Mouse (Mus musculus): Measurements from ENCODE around the gene Scpep1. TPM values are rescaled to one million over a fixed set of nuclear protein-coding genes. Genes with fewer than 3 reads are reported as not detected.
"Not testable (repeated sequence)": the region's sequence is repeated elsewhere in the genome, so short reads cannot be mapped to it uniquely, and the experiment has no call there.

The Scpep1 gene
- polyA plus RNA-seq (2016; fragmentation: Nextera tagmentation; extraction: Ambion mirVana): 34.1 and 37.6 TPM in 2 replicates

DNA sequence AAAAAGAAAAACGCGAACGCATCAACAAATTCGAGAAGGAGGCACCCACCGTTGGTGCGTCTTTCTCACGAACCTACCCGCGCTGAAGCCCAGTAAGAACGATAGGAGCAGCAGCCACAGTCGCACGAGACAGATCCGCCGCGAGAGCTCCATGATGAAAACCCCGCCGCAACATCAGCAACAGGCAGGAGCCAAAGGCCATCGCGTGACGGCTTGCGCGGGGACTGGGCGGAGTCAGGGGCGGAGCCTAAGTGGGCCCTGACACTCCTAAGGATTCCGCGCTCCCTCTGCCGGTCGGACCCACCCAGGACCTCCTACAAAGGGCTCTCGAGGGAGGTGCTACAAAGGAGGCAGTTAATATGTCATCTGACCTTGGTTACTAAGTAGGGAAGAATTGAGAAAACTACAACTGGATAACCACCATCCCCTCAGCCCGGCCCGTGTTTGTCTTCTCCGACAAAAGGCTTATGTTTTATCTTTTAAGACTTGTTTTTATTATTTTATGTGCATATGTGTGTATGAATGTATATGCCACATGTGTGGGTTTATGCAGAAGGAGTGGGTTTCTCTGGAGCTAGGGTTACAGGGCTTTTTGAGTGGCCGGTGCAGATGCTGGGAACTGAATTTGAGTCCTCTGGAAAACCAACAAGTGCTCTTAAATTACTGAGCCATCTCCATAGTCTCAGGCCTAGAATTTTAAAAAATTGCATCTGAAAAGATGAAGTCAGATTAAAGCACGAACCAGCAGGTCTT, at the start of gene Scpep1:
TSS of gene Scpep1 (minus strand) at position 249 of the 753 bp plus-strand sequence.
- H3K4me2 ChIP-seq (replicated peaks): peak within 1 kb of the TSS; percentile 61
- H3K27me3 ChIP-seq (replicated peaks): no peaks in the 10 kb centered on the region
- peak; percentile 95 for ATAC-seq (ENCODE audit: low FRiP score, low read depth)
- peak within 1 kb of the TSS; percentile 41 for H3K4me3 ChIP-seq
- peak within 1 kb of the TSS; percentile 44; the same call in 1 of the 2 replicates for H3K9ac ChIP-seq
- H3K27ac ChIP-seq: no peak within 1 kb of the TSS
- WGBS: 5% methylated on average over 34 of the region's 34 CpGs
- H3K36me3 ChIP-seq: no peaks in the 10 kb centered on the region; the same call in 1 of the 2 replicates
- H3K9me3 ChIP-seq: no peaks in the 10 kb centered on the region
- no peaks in the 10 kb centered on the region for H3K4me1 ChIP-seq

DNA sequence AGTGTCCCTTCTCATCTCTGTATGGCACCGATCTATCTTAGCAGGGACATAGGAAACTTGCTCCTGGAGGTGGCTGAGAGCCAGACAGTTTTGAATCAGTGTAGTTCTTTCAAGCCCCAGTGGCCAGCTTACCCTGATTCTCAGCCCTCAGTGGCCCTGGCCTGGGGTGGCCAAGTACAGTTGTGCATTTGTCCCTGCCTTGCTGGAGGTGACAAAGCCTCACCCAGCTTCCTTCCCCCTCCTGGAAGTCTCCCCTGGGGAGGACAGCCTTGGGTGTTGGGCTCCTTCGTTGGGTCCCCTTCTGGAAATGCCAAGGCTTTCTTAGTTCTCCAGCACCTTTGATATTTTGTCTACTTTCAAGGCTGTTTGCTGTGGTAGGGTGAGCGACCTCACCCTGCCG, 48.5 kb upstream of the Scpep1 start:
- Histone ChIP-seq H3K36me3 (no peaks in the 10 kb centered on the region), H3K27ac (no peak overlapping the region), H3K4me2 (replicated peaks) (no peak overlapping the region), H3K4me1 (peaks cover 8% of the 10 kb centered on the region; the same call in 1 of the 2 replicates), H3K27me3 (replicated peaks) (peaks cover 18% of the 10 kb centered on the region), H3K4me3 (no peak overlapping the region), H3K9me3 (no peaks in the 10 kb centered on the region), H3K9ac (no peak overlapping the region)
- ATAC-seq (ENCODE audit: low FRiP score, low read depth): no peak
- WGBS: 82% methylated on average over 4 of the region's 4 CpGs

DNA sequence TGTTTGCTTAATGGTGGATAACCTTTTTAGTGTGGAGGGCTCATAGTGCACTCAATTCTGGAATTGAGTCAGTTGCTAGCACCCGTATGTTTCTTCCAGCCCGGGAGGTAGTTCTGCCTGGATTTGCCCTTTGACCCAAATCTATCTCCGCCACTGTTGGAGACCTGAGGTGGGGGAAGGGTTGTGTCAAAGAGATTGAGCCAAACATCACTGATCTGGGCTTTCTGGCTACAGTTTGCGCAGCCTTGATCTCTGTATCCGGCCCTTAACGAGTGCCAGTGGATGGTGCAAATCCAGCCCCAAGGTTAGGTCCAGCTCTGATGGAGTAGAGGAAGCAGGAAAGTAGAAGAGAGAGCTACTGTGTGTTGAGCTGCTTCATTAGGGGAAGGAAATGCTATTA, 47.8 kb upstream of the Scpep1 start:
- WGBS: 68% methylated on average over 6 of the region's 6 CpGs
- Histone ChIP-seq H3K9ac (no peak overlapping the region), H3K9me3 (no peaks in the 10 kb centered on the region), H3K27ac (no peak overlapping the region), H3K4me1 (peaks cover 8% of the 10 kb centered on the region; the same call in 1 of the 2 replicates), H3K4me2 (replicated peaks) (no peak overlapping the region; the same call in 1 of the 2 replicates), H3K36me3 (no peaks in the 10 kb centered on the region), H3K27me3 (replicated peaks) (peaks cover 24% of the 10 kb centered on the region), H3K4me3 (no peak overlapping the region)
- no peak for ATAC-seq (ENCODE audit: low FRiP score, low read depth)

DNA sequence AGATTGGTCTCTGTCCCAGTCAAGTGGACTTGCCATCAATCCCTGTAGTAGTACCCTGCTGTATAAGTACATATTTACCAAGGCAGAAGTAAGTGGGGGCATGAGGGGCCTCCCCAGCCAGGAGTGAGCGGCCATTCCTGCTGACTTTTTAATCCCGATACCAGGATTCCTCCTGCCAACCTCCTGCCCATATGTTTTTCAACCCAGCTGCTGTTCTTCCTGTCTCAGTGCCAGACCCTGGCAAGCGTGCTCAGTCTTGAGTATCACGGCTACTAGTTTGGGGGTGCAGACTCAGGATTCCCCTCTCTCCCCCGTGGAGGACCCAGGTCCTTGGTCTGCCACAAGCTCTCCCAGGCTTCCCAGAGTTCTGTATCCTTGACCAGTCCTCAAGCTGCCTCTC, 47.4 kb upstream of the Scpep1 start:
- no peak for ATAC-seq (ENCODE audit: low FRiP score, low read depth)
- H3K4me2 ChIP-seq (replicated peaks): no peak overlapping the region; the same call in 1 of the 2 replicates
- 80% methylated on average over 5 of the region's 5 CpGs for WGBS

DNA sequence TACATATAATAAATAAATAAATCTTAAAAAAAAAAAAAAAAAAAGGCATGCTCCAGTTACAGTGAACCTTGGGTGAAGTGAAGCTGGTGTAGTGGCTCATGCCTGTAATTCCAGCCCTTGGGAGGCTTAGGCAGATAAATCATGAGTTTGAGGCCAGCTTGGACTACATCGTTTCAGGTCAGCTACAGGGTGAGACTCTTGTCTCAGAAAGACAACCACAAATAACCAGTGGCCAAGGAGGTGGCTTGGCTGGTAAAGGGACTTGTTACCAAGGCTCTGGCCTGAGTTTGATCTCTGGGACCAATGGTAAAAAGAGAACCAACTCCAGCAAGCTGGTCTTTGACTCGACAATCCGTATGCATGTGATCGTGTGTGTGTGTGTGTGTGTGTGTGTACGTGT, 46.8 kb upstream of the Scpep1 start:
- Histone ChIP-seq H3K9ac (no peak overlapping the region), H3K36me3 (no peaks in the 10 kb centered on the region), H3K4me3 (no peak overlapping the region), H3K9me3 (no peaks in the 10 kb centered on the region), H3K4me1 (peaks cover 8% of the 10 kb centered on the region; the same call in 1 of the 2 replicates), H3K4me2 (replicated peaks) (no peak overlapping the region), H3K27ac (no peak overlapping the region), H3K27me3 (replicated peaks) (peaks cover 25% of the 10 kb centered on the region)
- no peak for ATAC-seq (ENCODE audit: low FRiP score, low read depth)
- WGBS: 90% methylated on average over 5 of the region's 5 CpGs

More for the DNA sequence above, 47.4 kb upstream of the Scpep1 start:
- H3K9me3 ChIP-seq: no peaks in the 10 kb centered on the region
- no peak overlapping the region for H3K9ac ChIP-seq
- H3K27ac ChIP-seq: no peak overlapping the region
- peaks cover 25% of the 10 kb centered on the region for H3K27me3 ChIP-seq (replicated peaks)
- H3K4me1 ChIP-seq: peaks cover 8% of the 10 kb centered on the region; the same call in 1 of the 2 replicates
- H3K36me3 ChIP-seq: no peaks in the 10 kb centered on the region
- H3K4me3 ChIP-seq: no peak overlapping the region

DNA sequence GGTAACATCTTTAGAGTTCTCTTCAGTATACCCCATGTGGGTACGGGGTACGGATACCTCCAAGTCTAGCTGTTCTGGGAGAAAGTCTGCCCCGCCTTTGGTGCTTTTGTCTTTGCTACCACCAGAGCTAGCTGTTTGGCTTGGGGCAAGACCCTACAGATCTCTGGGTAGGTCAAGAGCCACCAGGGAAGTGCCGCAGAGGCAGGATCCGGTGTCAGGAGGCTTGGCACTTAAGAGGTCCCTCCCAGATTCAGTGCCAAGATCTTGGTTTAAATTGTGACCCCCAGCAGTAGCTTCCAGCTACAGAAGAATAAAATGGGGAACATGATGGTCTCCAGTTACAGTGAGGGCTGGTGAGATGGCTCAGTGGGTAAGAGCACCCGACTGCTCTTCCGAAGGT, 46.3 kb upstream of the Scpep1 start:
- peaks cover 8% of the 10 kb centered on the region; the same call in 1 of the 2 replicates for H3K4me1 ChIP-seq
- H3K4me3 ChIP-seq: no peak overlapping the region
- WGBS: 95% methylated on average over 7 of the region's 7 CpGs
- ATAC-seq (ENCODE audit: low FRiP score, low read depth): no peak
- no peak overlapping the region for H3K27ac ChIP-seq
- H3K9me3 ChIP-seq: no peaks in the 10 kb centered on the region
- no peak overlapping the region for H3K4me2 ChIP-seq (replicated peaks)
- H3K27me3 ChIP-seq (replicated peaks): peaks cover 25% of the 10 kb centered on the region
- no peaks in the 10 kb centered on the region for H3K36me3 ChIP-seq
- no peak overlapping the region for H3K9ac ChIP-seq

DNA sequence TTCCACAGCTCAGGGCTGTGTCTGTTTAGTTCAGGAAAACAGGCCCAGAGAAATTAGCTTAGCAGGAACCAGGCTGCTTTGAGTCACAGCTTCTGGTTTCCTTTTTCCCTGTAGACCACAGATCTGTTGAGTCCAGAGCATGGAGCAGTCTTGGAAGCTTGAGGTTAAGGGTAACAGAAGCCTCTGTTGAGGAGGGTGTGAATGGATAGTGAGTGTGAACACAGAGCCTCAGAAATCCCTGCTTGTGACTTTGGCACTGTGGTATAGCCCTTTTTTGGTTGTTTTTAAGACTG, 45.2 kb upstream of the Scpep1 start:
- Histone ChIP-seq H3K27me3 (replicated peaks) (peaks cover 25% of the 10 kb centered on the region), H3K9me3 (no peaks in the 10 kb centered on the region), H3K9ac (no peak overlapping the region), H3K4me2 (replicated peaks) (peak overlapping the region; percentile 61), H3K27ac (no peak overlapping the region), H3K4me3 (no peak overlapping the region), H3K36me3 (no peaks in the 10 kb centered on the region), H3K4me1 (peaks cover 8% of the 10 kb centered on the region; the same call in 1 of the 2 replicates)
- ATAC-seq (ENCODE audit: low FRiP score, low read depth): no peak

DNA sequence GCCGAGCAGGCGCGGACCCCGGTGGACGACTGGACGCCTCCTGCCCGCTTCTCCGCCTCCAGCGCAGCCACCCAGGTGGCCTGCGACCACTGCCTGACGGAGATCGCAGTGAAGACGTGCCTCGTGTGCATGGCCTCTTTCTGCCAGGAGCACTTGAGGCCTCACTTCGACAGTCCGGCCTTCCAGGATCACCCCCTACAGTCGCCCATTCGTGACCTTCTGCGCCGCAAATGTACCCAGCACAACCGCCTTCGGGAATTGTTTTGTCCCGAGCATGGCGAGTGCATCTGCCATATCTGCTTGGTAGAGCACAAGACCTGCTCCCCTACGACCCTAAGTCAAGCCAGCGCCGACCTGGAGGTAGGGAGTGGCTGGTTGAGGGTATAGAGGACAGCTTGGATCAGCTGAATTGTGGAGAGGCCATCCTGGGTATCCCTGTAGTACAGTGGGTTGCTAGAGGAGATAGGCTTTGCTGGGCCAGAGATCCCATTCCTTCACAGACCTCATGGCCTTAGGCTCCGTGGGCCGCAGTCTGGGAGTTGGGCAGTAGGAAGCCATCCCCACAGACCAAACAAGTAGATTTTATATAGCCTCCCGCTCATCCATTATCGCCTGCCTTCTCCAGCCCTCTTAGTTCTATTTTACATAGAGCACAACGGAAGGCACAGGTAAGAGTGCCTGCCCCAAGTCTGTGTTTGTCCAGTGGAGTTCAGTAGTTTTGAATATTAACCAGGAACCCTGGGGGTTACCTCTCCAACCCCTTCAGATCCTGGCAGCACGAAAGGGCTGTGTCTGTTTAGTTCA, 44.7 kb upstream of the Scpep1 start:
- 27% methylated on average over 33 of the region's 33 CpGs for WGBS
- Histone ChIP-seq H3K4me2 (replicated peaks) (peak overlapping the region; percentile 61), H3K27ac (no peak overlapping the region), H3K9me3 (no peaks in the 10 kb centered on the region), H3K27me3 (replicated peaks) (peaks cover 25% of the 10 kb centered on the region), H3K9ac (peak overlapping the region; percentile 35; the same call in 1 of the 2 replicates), H3K4me1 (peaks cover 8% of the 10 kb centered on the region; the same call in 1 of the 2 replicates), H3K4me3 (peak overlapping the region; percentile 37), H3K36me3 (no peaks in the 10 kb centered on the region)
- no peak for ATAC-seq (ENCODE audit: low FRiP score, low read depth)

DNA sequence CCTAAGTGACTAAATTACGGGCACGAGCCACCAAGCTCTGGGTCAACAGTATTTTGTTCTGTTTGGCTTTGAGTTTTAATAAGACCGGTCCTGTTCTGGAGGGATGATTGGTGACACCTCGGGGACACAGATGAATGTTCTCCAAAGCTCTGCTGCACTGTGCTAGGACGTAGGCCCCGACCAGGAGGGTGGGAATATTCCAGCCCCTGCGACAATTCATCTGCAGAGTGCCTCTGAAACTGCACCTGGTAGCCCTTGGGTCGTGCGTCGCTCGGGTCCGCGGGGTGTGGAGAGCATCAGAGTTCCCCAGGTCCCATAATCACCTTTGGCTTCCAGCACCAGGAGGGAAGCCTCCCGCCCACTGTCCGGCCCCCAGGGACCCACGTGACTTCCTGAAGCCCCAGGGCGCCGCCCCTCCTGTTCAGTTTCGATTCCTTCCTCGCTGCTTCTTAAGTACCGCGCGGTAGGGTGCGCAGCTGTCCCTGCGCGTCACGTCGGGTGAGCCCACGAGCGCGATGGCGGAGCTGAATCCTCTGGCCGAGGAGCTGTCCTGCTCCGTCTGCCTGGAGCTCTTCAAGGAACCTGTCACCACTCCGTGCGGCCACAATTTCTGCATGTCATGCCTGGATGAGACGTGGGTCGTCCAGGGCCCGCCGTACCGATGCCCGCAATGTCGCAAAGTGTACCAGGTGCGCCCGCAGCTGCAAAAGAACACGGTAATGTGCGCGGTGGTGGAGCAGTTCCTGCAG, 43.9 kb upstream of the Scpep1 start, which contains the start of gene Trim25:
TSS of gene Trim25 (plus strand) at position 403 of the 749 bp plus-strand sequence.
- H3K4me1 ChIP-seq: peaks cover 8% of the 10 kb centered on the region; the same call in 1 of the 2 replicates
- no peaks in the 10 kb centered on the region for H3K9me3 ChIP-seq
- WGBS: 2% methylated on average over 48 of the region's 48 CpGs
- no peaks in the 10 kb centered on the region for H3K36me3 ChIP-seq
- ATAC-seq (ENCODE audit: low FRiP score, low read depth): peak; percentile 50
- H3K27me3 ChIP-seq (replicated peaks): peaks cover 25% of the 10 kb centered on the region
- H3K4me2 ChIP-seq (replicated peaks): peak within 1 kb of the TSS; percentile 61
- peak within 1 kb of the TSS; percentile 35 for H3K9ac ChIP-seq
- H3K4me3 ChIP-seq: peak within 1 kb of the TSS; percentile 37
- no peak within 1 kb of the TSS for H3K27ac ChIP-seq

DNA sequence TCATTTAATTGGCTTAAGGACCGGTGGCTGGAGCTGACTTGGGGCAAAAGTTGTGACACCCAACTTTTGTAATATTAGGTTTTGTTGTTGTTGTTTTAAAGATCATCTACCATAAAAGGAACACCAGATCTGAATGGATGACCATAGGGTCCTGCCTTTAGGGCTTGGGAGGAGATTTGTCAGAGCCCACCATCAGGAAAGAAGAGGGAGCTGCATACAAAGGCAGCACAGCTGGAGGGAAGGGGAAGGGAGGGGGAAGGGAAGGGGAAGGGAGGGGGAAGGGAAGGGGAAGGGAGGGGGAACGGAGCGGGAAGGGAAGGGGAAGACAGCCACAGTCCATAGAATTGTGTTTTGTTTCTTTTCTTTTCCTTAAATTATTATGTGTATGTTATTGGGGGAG, 43.1 kb upstream of the Scpep1 start:
- no peak overlapping the region for H3K9ac ChIP-seq
- H3K36me3 ChIP-seq: no peaks in the 10 kb centered on the region
- ATAC-seq (ENCODE audit: low FRiP score, low read depth): no peak
- H3K4me2 ChIP-seq (replicated peaks): no peak overlapping the region
- H3K4me1 ChIP-seq: peaks cover 8% of the 10 kb centered on the region; the same call in 1 of the 2 replicates
- no peak overlapping the region for H3K27ac ChIP-seq
- no peaks in the 10 kb centered on the region for H3K9me3 ChIP-seq
- no peak overlapping the region for H3K4me3 ChIP-seq
- peaks cover 25% of the 10 kb centered on the region for H3K27me3 ChIP-seq (replicated peaks)
- 14% methylated on average over 3 of the region's 3 CpGs for WGBS

DNA sequence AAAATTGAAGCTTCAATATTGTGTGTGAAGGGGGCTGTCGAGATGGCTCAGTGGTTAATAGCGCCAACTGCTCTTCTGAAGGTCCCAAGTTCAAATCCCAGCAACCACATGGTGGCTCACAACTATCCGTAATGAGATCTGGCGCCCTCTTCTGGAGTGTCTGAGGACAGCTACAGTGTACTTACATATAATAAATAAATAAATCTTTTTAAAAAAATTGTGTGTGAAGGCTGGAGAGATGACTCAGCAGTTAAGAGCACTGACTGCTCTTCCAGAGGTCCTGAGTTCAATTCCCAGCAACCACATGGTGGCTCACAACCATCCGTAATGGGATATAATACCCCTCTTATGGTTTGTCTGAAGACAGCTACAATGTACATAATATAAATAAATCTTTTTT, 42.1 kb upstream of the Scpep1 start:
- H3K9me3 ChIP-seq; ATAC-seq (ENCODE audit: low FRiP score, low read depth); H3K9ac ChIP-seq; H3K27ac ChIP-seq; H3K4me2 ChIP-seq (replicated peaks); H3K4me3 ChIP-seq; H3K4me1 ChIP-seq; H3K36me3 ChIP-seq: not testable (repeated sequence)
- 93% methylated on average over 5 of the region's 5 CpGs for WGBS
- peaks cover 25% of the 10 kb centered on the region for H3K27me3 ChIP-seq (replicated peaks)

DNA sequence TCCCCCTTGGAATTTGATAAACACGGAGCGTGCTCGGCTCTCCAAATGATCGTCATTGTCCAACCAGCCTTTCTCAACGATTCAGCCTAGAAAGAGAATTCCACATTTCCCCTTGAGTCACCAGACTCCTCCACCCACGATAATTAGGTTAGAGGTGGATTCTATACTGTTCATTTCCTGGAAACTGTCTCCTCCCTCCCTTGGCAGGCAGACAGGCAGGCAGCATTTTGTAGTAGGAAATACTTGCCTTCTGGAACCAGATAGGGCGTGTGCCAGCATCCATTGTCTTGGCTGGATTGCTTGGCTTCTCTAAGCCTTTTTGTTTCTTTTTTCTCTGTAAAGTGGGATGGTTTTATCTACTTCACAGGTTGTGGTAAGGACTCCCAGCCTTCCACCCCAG, 41.2 kb upstream of the Scpep1 start:
- no peak overlapping the region for H3K9ac ChIP-seq
- H3K36me3 ChIP-seq: peaks cover 1% of the 10 kb centered on the region; the same call in 1 of the 2 replicates
- H3K9me3 ChIP-seq: no peaks in the 10 kb centered on the region
- H3K4me3 ChIP-seq: no peak overlapping the region
- H3K4me1 ChIP-seq: peaks cover 8% of the 10 kb centered on the region; the same call in 1 of the 2 replicates
- H3K27ac ChIP-seq: no peak overlapping the region
- ATAC-seq (ENCODE audit: low FRiP score, low read depth): no peak
- peaks cover 25% of the 10 kb centered on the region for H3K27me3 ChIP-seq (replicated peaks)
- no peak overlapping the region for H3K4me2 ChIP-seq (replicated peaks)
- WGBS: 83% methylated on average over 7 of the region's 7 CpGs

All from neural tube, embryonic 12.5 days (tissue).